Mouse (Mus musculus): ENCODE data around the gene Arl15. TPM values are rescaled to one million over a fixed set of nuclear protein-coding genes. Genes with fewer than 3 reads are reported as not detected.
A peak's percentile ranks its signal among the peaks of the same experiment; 100 is the strongest.

Gene Arl15
- total RNA-seq, 2 experiments from 2014 or later = 36.2 to 38.2 TPM

- no peak for DNase-seq (ENCODE audit: low spot score in 2 of 2)
- intact Hi-C loops (cut with DNase I) = loop anchor here (2.0 kb wide), 1 partner anchor 69 kb away; the partner anchor contains the start of gene Arl15
Measured at GRCm38 (mm10) chr13:113863688-113864087, 69.4 kb downstream of the Arl15 start.

DNA sequence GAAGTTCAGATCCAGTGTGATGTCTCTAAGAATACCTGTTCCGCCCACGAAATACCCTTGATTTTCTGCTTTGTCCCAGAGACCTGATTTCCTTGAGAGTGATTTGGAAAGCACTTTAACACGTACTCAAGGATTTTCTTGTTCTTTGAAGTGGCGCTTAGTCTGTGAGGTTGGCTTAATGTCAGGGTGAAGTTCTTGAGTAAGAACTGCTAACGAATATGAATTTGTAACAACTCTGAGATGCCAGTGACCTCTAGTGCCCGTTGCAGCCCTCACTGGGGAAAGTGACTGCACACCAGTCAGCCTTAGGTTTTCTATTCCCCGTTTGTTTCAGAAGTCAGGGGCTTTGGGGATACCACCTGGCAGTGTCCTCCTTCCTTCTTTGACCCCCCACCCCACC is 70.0 kb downstream of the Arl15 start:
- intact Hi-C loops (cut with DNase I) = loop anchor here (2.0 kb wide), 1 partner anchor 69 kb away; the partner anchor contains the start of gene Arl15
- no peak for DNase-seq (ENCODE audit: low spot score in 2 of 2)

DNA sequence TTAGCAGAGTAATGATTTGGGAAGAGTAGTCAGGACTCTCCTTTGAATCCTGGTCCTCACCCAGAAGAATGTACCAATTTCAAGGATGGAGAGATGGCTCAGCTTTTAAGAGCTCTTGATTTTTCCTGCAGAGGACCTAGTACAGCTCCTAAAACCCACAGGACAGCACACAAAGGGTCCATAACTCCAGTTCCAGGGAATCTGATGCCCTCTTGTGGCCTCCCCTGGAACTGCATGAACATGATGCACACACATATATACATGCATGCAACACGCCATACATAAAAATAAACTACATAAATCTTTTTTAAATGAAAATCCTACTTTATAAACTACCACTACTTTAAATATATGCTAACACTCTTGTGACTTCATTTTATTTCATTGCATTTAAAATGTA is 70.6 kb downstream of the Arl15 start:
- intact Hi-C loops (cut with DNase I) = loop anchor here (2.0 kb wide), 1 partner anchor 70 kb away; the partner anchor contains the start of gene Arl15
- peak; percentile 52 to 53 for DNase-seq (ENCODE audit: low spot score in 2 of 2)

GRCm38 (mm10) chr13:113865378-113865777 is 71.1 kb downstream of the Arl15 start:
- intact Hi-C loops (cut with DNase I) = loop anchor here (2.0 kb wide), 1 partner anchor 71 kb away; the partner anchor contains the start of gene Arl15
- no peak for DNase-seq (ENCODE audit: low spot score in 2 of 2)

DNA sequence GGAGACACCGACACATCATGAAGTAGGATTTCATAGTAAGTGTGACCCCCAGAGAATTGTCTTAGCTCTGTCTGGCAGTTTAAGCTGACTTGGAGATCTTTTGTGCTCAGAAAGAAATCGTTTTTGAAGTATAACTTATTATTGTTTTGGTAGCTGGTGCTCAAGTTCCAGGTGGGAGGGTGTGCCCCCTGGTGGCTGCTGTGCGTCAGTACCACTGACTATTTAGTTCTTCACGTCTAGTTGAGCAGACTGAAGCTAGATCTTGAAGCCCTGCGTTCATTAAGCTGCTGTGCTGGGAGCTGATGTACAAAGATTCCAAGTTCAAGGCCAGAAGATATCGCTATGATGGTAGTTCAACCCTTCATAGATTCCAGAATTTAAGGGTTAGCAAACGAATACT is 71.5 kb downstream of the Arl15 start:
- DNase-seq (ENCODE audit: low spot score in 2 of 2) = peak; percentile 50 to 65
- intact Hi-C loops (cut with DNase I) = loop anchor here (2.0 kb wide), 2 partner anchors 71 to 173 kb away; partner anchors contain the start of gene Arl15

- intact Hi-C loops (cut with DNase I) = loop anchor here (2.0 kb wide), 1 partner anchor 175 kb away; no protein-coding TSS in a partner anchor
- no peak for DNase-seq (ENCODE audit: low spot score in 2 of 2)
Measured at GRCm38 (mm10) chr13:113867736-113868135, 73.4 kb downstream of the Arl15 start.

- DNase-seq (ENCODE audit: low spot score in 2 of 2) = no peak
- intact Hi-C loops (cut with DNase I) = loop anchor here (10.0 kb wide), 2 partner anchors 655 to 1095 kb away; no protein-coding TSS in a partner anchor
Measured at GRCm38 (mm10) chr13:113869212-113870205, 75.2 kb downstream of the Arl15 start.

DNA sequence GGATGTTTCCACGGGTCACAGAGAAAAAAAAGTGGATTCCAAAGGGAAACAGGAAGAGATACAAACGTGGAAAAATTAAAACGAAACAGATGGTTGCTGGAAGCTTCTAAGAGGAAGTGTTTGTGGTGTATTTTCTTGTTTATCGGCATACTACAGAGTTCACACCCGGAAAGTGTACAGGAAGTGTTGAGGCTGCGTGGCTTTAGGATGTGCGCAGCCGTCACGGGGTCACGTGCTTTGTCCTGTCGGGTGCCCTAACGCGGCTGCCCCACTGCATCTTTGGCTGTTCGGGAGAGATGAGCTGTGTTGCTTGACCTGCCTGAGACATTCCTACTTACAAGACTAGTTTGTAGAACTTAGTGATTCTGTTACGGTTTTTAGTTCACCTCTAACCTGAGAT is 76.1 kb downstream of the Arl15 start:
- intact Hi-C loops (cut with DNase I) = loop anchor here (10.0 kb wide), 2 partner anchors 654 to 1094 kb away; no protein-coding TSS in a partner anchor
- DNase-seq (ENCODE audit: low spot score in 2 of 2) = no peak

- DNase-seq (ENCODE audit: low spot score in 2 of 2) = no peak
- intact Hi-C loops (cut with DNase I) = loop anchor here (10.0 kb wide), 2 partner anchors 653 to 1093 kb away; no protein-coding TSS in a partner anchor
Measured at GRCm38 (mm10) chr13:113871853-113872252, 77.5 kb downstream of the Arl15 start.

DNA sequence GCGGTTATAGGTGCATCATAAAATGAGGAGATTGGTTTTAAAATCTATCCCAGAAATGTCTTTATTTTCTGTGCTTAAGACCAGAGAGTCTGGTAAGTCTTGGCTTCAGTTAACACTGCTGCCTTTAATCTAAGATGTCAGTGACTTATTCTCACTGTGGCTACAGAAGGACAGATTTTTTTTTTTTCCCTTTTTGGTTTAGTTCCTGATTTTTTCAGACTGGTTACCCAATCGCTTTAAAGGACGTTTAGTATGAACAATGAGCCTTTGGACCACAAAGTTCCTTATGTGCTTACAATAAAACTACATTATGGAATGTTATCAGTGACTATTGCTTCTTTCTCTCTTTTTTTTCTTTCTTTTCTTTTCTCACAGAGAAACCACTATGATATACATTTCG is 81.4 kb downstream of the Arl15 start:
- no peak for DNase-seq (ENCODE audit: low spot score in 2 of 2)
- intact Hi-C loops (cut with DNase I) = loop anchor here (2.0 to 10.0 kb wide), 3 partner anchors 583 to 1089 kb away; partner anchors contain the start of gene Fst

GRCm38 (mm10) chr13:113877420-113877819 is 83.1 kb downstream of the Arl15 start:
- intact Hi-C loops (cut with DNase I) = loop anchor here (1.0 to 10.0 kb wide), 4 partner anchors 581 to 1087 kb away; partner anchors contain the start of gene Fst
- peak; percentile 38 to 60 for DNase-seq (ENCODE audit: low spot score in 2 of 2)

DNA sequence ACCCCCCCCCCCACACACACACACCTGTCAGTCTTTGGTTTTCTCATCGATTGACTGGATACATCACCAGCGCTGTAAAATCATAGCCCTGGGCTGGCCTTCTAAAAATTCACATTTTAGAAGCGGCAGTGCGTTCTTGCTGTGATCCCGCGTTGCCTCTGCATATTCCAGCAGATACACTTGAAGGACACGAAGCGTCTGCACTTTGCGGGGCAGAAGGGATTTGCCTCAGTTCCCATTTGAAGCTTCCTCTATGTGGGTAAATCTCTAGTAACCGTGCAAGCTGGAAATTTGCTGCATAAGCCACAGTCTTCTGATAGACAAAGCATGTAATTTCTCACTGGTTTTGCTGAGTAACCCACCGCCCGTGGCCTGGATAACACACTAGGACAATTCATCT is 84.3 kb downstream of the Arl15 start:
- no peak for DNase-seq (ENCODE audit: low spot score in 2 of 2)
- intact Hi-C loops (cut with DNase I) = loop anchor here (10.0 kb wide), 2 partner anchors 646 to 1086 kb away; no protein-coding TSS in a partner anchor

- intact Hi-C loops (cut with DNase I) = loop anchor here (10.0 kb wide), 3 partner anchors 185 to 1085 kb away; no protein-coding TSS in a partner anchor
- DNase-seq (ENCODE audit: low spot score in 2 of 2) = no peak
Measured at GRCm38 (mm10) chr13:113879651-113880327, 85.5 kb downstream of the Arl15 start.

- intact Hi-C loops (cut with DNase I) = loop anchor here (10.0 kb wide), 1 partner anchor 184 kb away; no protein-coding TSS in a partner anchor
- no peak for DNase-seq (ENCODE audit: low spot score in 2 of 2)
Measured at GRCm38 (mm10) chr13:113880564-113881171, 86.4 kb downstream of the Arl15 start.

DNA sequence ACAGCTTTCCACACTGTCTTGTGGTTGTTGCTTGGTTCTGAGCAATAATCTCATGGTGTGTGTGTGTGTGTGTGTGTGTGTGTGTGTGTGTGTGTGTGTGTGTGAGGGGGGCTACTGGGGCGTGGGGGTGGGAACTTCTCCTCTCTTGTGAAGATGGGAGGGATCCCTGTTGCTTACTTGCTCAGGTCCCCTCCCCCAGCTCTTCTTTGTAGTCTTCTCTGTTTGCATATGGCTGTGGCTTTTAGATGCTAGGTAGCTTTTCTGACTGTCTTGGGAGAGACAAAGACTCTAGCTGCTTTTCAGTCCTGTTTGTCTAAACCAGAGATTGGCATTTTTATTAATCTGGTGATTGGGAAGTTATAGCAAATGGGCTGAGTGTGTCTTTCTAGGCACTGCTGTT is 88.7 kb downstream of the Arl15 start:
- intact Hi-C loops (cut with DNase I) = loop anchor here (10.0 kb wide), 1 partner anchor 182 kb away; no protein-coding TSS in a partner anchor
- no peak for DNase-seq (ENCODE audit: low spot score in 2 of 2)

GRCm38 (mm10) chr13:113887090-113887489 is 92.8 kb downstream of the Arl15 start:
- no peak for DNase-seq (ENCODE audit: low spot score in 2 of 2)
- intact Hi-C loops (cut with DNase I) = loop anchor here (10.0 kb wide), 1 partner anchor 178 kb away; no protein-coding TSS in a partner anchor

GRCm38 (mm10) chr13:113888126-113888525 is 93.8 kb downstream of the Arl15 start:
- intact Hi-C loops (cut with DNase I) = loop anchor here (10.0 kb wide), 1 partner anchor 177 kb away; no protein-coding TSS in a partner anchor
- no peak for DNase-seq (ENCODE audit: low spot score in 2 of 2)

- DNase-seq (ENCODE audit: low spot score in 2 of 2) = no peak
- intact Hi-C loops (cut with DNase I) = loop anchor here (10.0 kb wide), 1 partner anchor 176 kb away; no protein-coding TSS in a partner anchor
Measured at GRCm38 (mm10) chr13:113888704-113889103, 94.4 kb downstream of the Arl15 start.

Data from left cerebral cortex, postnatal 36 days (tissue).